Mouse (Mus musculus) naive thymus-derived CD4-positive, alpha-beta T cell, adult 5 months (primary cell): ENCODE results near the gene Prdm5. TPM values are rescaled to one million over a fixed set of nuclear protein-coding genes. Genes with fewer than 3 reads are reported as not detected.

Experiments
- polyA plus RNA-seq: library from polyadenylated mRNA; unstranded; fragments of 100-300 nt; shearing (Covaris generic); gene quantifications from one replicate; pipeline ENCODE4 v1.2.1, GENCODE M21; 2017

The Prdm5 gene
- polyA plus RNA-seq, result 0.55 TPM

GRCm38 (mm10) chr6:65778861-65779688 is at the start of gene Prdm5:
TSS of gene Prdm5 (plus strand) at chr6:65778988.

DNA sequence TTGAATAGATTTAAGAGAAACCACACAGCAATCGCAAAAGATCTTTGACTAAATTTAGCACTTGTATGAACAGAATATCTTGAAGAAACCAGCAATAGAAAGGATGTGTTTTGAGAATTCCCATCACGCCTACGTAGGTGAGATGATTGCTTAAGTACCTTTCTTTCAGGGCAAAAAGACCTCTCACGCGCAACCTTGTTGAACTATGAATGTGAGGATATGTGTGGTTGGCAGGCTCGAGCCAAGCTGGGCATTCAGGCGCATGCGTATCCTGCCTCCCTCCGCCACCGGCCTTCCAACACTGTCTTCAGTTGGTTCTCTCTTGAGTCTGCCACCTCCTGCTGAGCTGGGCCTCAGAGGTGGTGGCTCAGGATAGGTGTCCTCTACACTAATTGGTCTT is 173.5 kb downstream of the Prdm5 start, which contains the start of gene 4930544G11Rik:
Gene 4930544G11Rik, plus strand, starts transcription at position 301 of the 400 bp plus-strand sequence.

Other genes with a start within 250 kb of the Prdm5 start
- 2.3 TPM for gene Ndnf, start 107.4 kb upstream of the Prdm5 start, polyA plus RNA-seq
- gene 4930544G11Rik, start 173.6 kb downstream of the Prdm5 start, polyA plus RNA-seq, result not detected